Mouse (Mus musculus) spleen, adult 2 months (tissue): Measurements from ENCODE around the gene Tprg. TPM values are rescaled to one million over a fixed set of nuclear protein-coding genes. Genes with fewer than 3 reads are reported as not detected.

Experiments
- DNase-seq, 2 experiments: peaks; one replicate each; pipeline versions ENCODE4 v3.0.0 to v3.0.0-alpha.2; 2012 to 2021; ENCODE audit warnings: low spot score in 2 of 2, low read depth in 1 of 2
- H3K27ac ChIP-seq: fragments of 200-500 bp; 2 replicates; pipeline ENCODE4 v1.5.1; 2012; ENCODE audit warnings: low read length, inconsistent platforms; ENCODE audit not compliant: insufficient read depth
- H3K27me3 ChIP-seq: fragments of 200-500 bp; 2 replicates; pipeline ENCODE4 v1.6.1; 2012; ENCODE audit warnings: mild to moderate bottlenecking, moderate library complexity, low read length, inconsistent platforms; ENCODE audit not compliant: control insufficient read depth, insufficient read depth
- H3K36me3 ChIP-seq: fragments of 200-500 bp; 2 replicates; pipeline ENCODE4 v1.6.1; 2012; ENCODE audit warnings: mild to moderate bottlenecking, low read length, inconsistent platforms; ENCODE audit not compliant: control insufficient read depth, insufficient read depth
- H3K4me1 ChIP-seq: fragments of 200-500 bp; 2 replicates; pipeline ENCODE4 v1.6.1; 2011; ENCODE audit warnings: inconsistent platforms; ENCODE audit not compliant: control insufficient read depth, insufficient read depth, insufficient read length
- H3K4me3 ChIP-seq: fragments of 200-500 bp; 2 replicates; pipeline ENCODE4 v1.5.1; 2011; ENCODE audit warnings: mild to moderate bottlenecking, inconsistent platforms; ENCODE audit not compliant: insufficient read depth, insufficient read length; ENCODE audit errors: extremely low read depth
- CTCF ChIP-seq: fragments of 200-500 bp; IDR thresholded peaks from 2 replicates; pipeline ENCODE4 v1.5.1; 2011; ENCODE audit warnings: mild to moderate bottlenecking, inconsistent platforms; ENCODE audit not compliant: insufficient read depth, insufficient read length, insufficient replicate concordance; ENCODE audit errors: extremely low read depth
- POLR2A ChIP-seq: fragments of 200-500 bp; IDR thresholded peaks from 2 replicates; pipeline ENCODE4 v1.6.1; 2011; ENCODE audit warnings: low read depth, low read length, inconsistent platforms
- WGBS: fragments of 180-500 bp; shearing (Covaris S2); methylation state at CpG from one replicate; pipeline ENCODE4 v1.1.7; 2018; 5-methylcytosine and 5-hydroxymethylcytosine counted together
- polyA plus RNA-seq: library from polyadenylated mRNA; depleted of rRNA; stranded (reverse); fragments of >200 nt; gene quantifications from 2 replicates; pipeline ENCODE4 v1.2.3, GENCODE M21; 2012

The Tprg gene
- polyA plus RNA-seq, 1 experiment = not detected

DNA sequence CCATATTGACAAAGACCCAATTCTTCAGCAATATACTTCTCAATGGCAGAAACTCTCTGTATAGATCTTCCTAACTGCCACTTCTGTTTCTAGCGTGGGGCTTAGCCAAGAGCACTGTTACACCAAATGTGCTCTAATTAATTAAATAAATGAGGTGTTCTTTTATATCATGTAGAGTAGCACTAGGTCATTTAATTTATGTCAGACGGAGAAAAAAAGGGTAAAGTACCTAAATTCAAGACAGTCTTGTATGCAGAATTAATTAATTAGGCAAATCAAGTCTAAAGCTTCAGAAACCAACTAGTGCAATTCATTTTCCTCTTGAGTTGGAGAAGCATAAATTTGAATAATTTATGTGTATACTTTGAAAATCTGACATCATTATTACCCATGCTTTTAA lies 7.1 kb downstream of the Tprg start:
- no peak overlapping the region for H3K4me3 ChIP-seq
- TF ChIP-seq POLR2A (no peak), CTCF (no peak)
- DNase-seq = no peak
- H3K27ac ChIP-seq = no peak overlapping the region
- WGBS = 89% methylated on average over 2 of the region's 2 CpGs
- H3K36me3 ChIP-seq = no peaks in the 10 kb centered on the region
- no peaks in the 10 kb centered on the region for H3K27me3 ChIP-seq
- H3K4me1 ChIP-seq = no peaks in the 10 kb centered on the region

- no peak for DNase-seq
Measured at GRCm38 (mm10) chr16:25295546-25295945, 8.9 kb downstream of the Tprg start.

DNA sequence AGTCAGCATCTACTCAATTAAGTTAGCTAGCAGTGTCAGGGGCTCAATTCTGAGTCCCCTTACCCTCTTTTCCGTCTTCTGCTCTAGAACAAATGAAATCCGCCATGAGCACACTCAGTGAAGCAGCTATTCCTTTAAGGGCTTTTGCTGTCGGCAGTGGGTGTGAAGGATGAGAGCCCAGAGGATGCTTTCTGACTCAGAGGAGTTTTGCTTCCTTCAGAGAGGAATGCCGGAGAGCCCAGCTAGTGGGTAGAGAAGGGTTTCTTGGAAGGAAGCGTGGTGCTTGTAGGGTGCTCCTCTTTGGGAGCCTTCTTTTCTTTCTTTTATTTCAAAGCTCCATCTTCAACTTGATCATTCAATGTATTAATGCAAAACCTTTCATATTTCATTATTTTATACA lies 10.1 kb downstream of the Tprg start:
- H3K4me1 ChIP-seq = no peaks in the 10 kb centered on the region
- H3K4me3 ChIP-seq = no peak overlapping the region
- WGBS = 92% methylated on average over 5 of the region's 5 CpGs
- TF ChIP-seq CTCF (no peak), POLR2A (no peak)
- H3K27ac ChIP-seq = no peak overlapping the region
- DNase-seq = no peak
- H3K36me3 ChIP-seq = no peaks in the 10 kb centered on the region
- H3K27me3 ChIP-seq = no peaks in the 10 kb centered on the region

More at GRCm38 (mm10) chr16:25295546-25295945, 8.9 kb downstream of the Tprg start:
- Histone ChIP-seq H3K4me3 (no peak overlapping the region), H3K27me3 (no peaks in the 10 kb centered on the region), H3K27ac (no peak overlapping the region), H3K4me1 (no peaks in the 10 kb centered on the region), H3K36me3 (no peaks in the 10 kb centered on the region)
- TF ChIP-seq CTCF (no peak), POLR2A (no peak)
- 91% methylated on average over 11 of the region's 11 CpGs for WGBS

DNA sequence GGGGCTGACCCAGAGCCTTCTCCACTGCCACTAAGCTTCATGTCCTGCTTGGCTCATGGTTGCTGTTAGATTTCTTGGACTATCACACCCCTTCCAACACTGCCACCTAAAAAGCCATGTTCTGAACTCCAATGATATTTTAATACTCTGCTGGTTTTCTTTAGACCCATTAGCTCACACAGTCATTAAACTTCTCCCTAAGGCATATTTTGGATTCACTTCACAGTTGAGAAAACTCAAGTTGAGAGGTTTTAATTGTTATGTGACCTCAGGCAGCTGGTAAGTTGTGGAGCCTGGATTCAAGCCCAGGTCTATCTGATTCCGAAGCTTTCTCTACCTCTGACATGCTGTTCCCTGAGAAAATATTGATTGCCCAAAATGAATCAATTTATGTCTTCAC lies 11.6 kb downstream of the Tprg start:
- no peak for DNase-seq
- no peak overlapping the region for H3K27ac ChIP-seq
- H3K27me3 ChIP-seq = no peaks in the 10 kb centered on the region
- TF ChIP-seq POLR2A = no peak
- H3K36me3 ChIP-seq = no peaks in the 10 kb centered on the region
- no peak overlapping the region for H3K4me3 ChIP-seq
- WGBS = 82% methylated on average over 1 of the region's 1 CpGs
- H3K4me1 ChIP-seq = no peaks in the 10 kb centered on the region

- WGBS = 95% methylated on average over 4 of the region's 4 CpGs
- no peaks in the 10 kb centered on the region for H3K36me3 ChIP-seq
- DNase-seq = no peak
Measured at GRCm38 (mm10) chr16:25302616-25303015, 16.0 kb downstream of the Tprg start.

GRCm38 (mm10) chr16:25314006-25314405 lies 27.4 kb downstream of the Tprg start:
- TF ChIP-seq POLR2A (no peak), CTCF (no peak)
- WGBS = 82% methylated on average over 5 of the region's 5 CpGs
- H3K4me3 ChIP-seq = no peak overlapping the region
- no peak overlapping the region for H3K27ac ChIP-seq
- H3K27me3 ChIP-seq = no peaks in the 10 kb centered on the region
- DNase-seq = no peak
- H3K36me3 ChIP-seq = no peaks in the 10 kb centered on the region
- no peaks in the 10 kb centered on the region for H3K4me1 ChIP-seq

More at GRCm38 (mm10) chr16:25302616-25303015, 16.0 kb downstream of the Tprg start:
- no peaks in the 10 kb centered on the region for H3K27me3 ChIP-seq
- no peaks in the 10 kb centered on the region for H3K4me1 ChIP-seq
- no peak overlapping the region for H3K27ac ChIP-seq
- no peak overlapping the region for H3K4me3 ChIP-seq
- no peak for TF ChIP-seq POLR2A
- no peak for TF ChIP-seq CTCF

DNA sequence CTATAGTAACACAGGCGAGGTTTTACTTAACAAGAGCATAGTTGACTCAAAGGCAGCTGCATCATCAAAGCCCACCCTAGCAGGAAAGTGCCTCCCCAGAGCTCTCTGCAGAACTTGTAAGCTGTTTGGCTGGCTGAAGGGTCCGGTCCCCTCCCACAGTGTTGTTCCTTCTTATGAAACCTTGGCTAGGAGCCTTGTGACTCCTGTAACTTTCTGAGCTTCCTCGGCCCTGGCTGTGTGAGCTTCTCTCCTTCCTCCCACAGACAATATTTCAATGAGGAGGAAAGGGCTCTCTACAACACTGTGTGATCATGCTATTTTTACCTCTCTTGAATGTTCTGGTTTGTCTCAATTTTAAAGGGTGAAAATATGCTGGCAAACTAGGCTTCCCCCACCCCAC lies 28.5 kb downstream of the Tprg start:
- Histone ChIP-seq H3K4me3 (no peak overlapping the region), H3K27ac (no peak overlapping the region), H3K27me3 (no peaks in the 10 kb centered on the region), H3K36me3 (no peaks in the 10 kb centered on the region), H3K4me1 (no peaks in the 10 kb centered on the region)
- no peak for TF ChIP-seq POLR2A
- TF ChIP-seq CTCF = no peak
- no peak for DNase-seq
- 62% methylated on average over 3 of the region's 3 CpGs for WGBS
